Mouse (Mus musculus): ENCODE measurements around the gene Ttc30a2.

- TF ChIP-seq ZC3H11A (IDR thresholded peaks at IDR 0.05; ENCODE audit: borderline replicate concordance, low read depth, low read length) = no peak
- TF ChIP-seq CHD2 (IDR thresholded peaks at IDR 0.05; ENCODE audit: low read depth, low read length) = no peak
- TF ChIP-seq HCFC1 (IDR thresholded peaks at IDR 0.05; ENCODE audit: borderline replicate concordance, insufficient read depth, low read length) = no peak
- peak; percentile 90 for TF ChIP-seq ZNF384 (IDR thresholded peaks at IDR 0.05; ENCODE audit: low read depth, low read length)
Measured at GRCm38 (mm10) chr2:75988779-75989363, 10.9 kb upstream of the Ttc30a2 start.
